Mouse (Mus musculus) lung, postnatal 36 days (tissue): ENCODE results near the gene Fam160b1.

Source experiments
- DNase-seq: peaks from one replicate; pipeline ENCODE4 v3.0.0; 2022; ENCODE audit warnings: mixed read lengths

The Fam160b1 gene

GRCm38 (mm10) chr19:57373276-57373811 lies 12.9 kb downstream of the Fam160b1 start:
- no peak for DNase-seq

- DNase-seq: no peak
Measured at GRCm38 (mm10) chr19:57375161-57375560, 14.7 kb downstream of the Fam160b1 start.

- no peak for DNase-seq
Measured at GRCm38 (mm10) chr19:57375746-57376145, 15.3 kb downstream of the Fam160b1 start.

GRCm38 (mm10) chr19:57377043-57377703 lies 16.7 kb downstream of the Fam160b1 start:
- no peak for DNase-seq

GRCm38 (mm10) chr19:57386176-57386693 lies 25.8 kb downstream of the Fam160b1 start:
- DNase-seq: no peak

- DNase-seq: no peak
Measured at GRCm38 (mm10) chr19:57391545-57391944, 31.1 kb downstream of the Fam160b1 start.

- DNase-seq: no peak
Measured at GRCm38 (mm10) chr19:57393357-57393957, 33.0 kb downstream of the Fam160b1 start.

- no peak for DNase-seq
Measured at GRCm38 (mm10) chr19:57396609-57397008, 36.1 kb downstream of the Fam160b1 start.

- no peak for DNase-seq
Measured at GRCm38 (mm10) chr19:57402364-57402763, 41.9 kb downstream of the Fam160b1 start.

GRCm38 (mm10) chr19:57403700-57404501 lies 43.4 kb downstream of the Fam160b1 start:
- DNase-seq: peak; percentile 89

GRCm38 (mm10) chr19:57404502-57404848 lies 44.0 kb downstream of the Fam160b1 start:
- no peak for DNase-seq

GRCm38 (mm10) chr19:57407947-57408346 lies 47.5 kb downstream of the Fam160b1 start:
- peak; percentile 30 for DNase-seq

GRCm38 (mm10) chr19:57411375-57412196 lies 51.1 kb downstream of the Fam160b1 start:
- peak; percentile 80 for DNase-seq

GRCm38 (mm10) chr19:57413170-57413569 lies 52.7 kb downstream of the Fam160b1 start:
- no peak for DNase-seq

GRCm38 (mm10) chr19:57413918-57414317 lies 53.4 kb downstream of the Fam160b1 start:
- DNase-seq: peak; percentile 9

- no peak for DNase-seq
Measured at GRCm38 (mm10) chr19:57415031-57415807, 54.7 kb downstream of the Fam160b1 start.

GRCm38 (mm10) chr19:57417800-57418580 lies 57.5 kb downstream of the Fam160b1 start:
- no peak for DNase-seq

GRCm38 (mm10) chr19:57423402-57423801 lies 62.9 kb downstream of the Fam160b1 start:
- peak; percentile 46 for DNase-seq

GRCm38 (mm10) chr19:57425296-57425695 lies 64.8 kb downstream of the Fam160b1 start:
- DNase-seq: no peak

- DNase-seq: no peak
Measured at GRCm38 (mm10) chr19:57426841-57427240, 66.4 kb downstream of the Fam160b1 start.
